8 mouse cellular contexts compared by ENCODE assay signal in genomic region chr10:22223474-22224349, GRCm38 (mm10).
DNase-seq lines count a peak whose midpoint lies in the region; ATAC-seq lines count a peak whose summit lies in the region.
"Not testable (repeated sequence)": the region's sequence is repeated elsewhere in the genome, so short reads cannot be mapped to it uniquely, and the experiment has no call there.

No protein-coding gene starts in this region.

- H3K27ac ChIP-seq in neural tube, embryonic 12.5 days = not testable (repeated sequence)

- H3K9me3 ChIP-seq in neural tube, embryonic 12.5 days = not testable (repeated sequence)

- H3K27me3 ChIP-seq in neural tube, embryonic 12.5 days (replicated peaks) = not testable (repeated sequence)

- H3K4me2 ChIP-seq in neural tube, embryonic 12.5 days (replicated peaks) = not testable (repeated sequence)

- WGBS in neural tube, embryonic 12.5 days = no CpG with 5 or more reads among the region's 7 CpGs

- not testable (repeated sequence) for H3K36me3 ChIP-seq in neural tube, embryonic 12.5 days

- ATAC-seq in frontal cortex, adult (ENCODE audit: low TSS enrichment) = peak; percentile 97
- ATAC-seq in neural tube, embryonic 12.5 days (ENCODE audit: low FRiP score, low read depth) = peak; percentile 87

- not testable (repeated sequence) for H3K4me3 ChIP-seq in neural tube, embryonic 12.5 days

- DNase-seq in adrenal gland, postnatal 25 days = peak; percentile 11
- peak; percentile 10 for DNase-seq in heart, postnatal 4 days
- DNase-seq in kidney, adult 11 months = peak; percentile 5
- DNase-seq in left cerebral cortex, adult 11 months (ENCODE audit: low spot score) = peak; percentile 17
- peak; percentile 4 for DNase-seq in lung, postnatal 14 days
- DNase-seq in urinary bladder, postnatal 14 days (ENCODE audit: low spot score) = peak; percentile 4

- H3K9ac ChIP-seq in neural tube, embryonic 12.5 days = not testable (repeated sequence)

- not testable (repeated sequence) for H3K4me1 ChIP-seq in neural tube, embryonic 12.5 days
